Mouse (Mus musculus) heart, embryonic 13.5 days (tissue): Measurements from ENCODE around the gene Slc38a6. TPM values are rescaled to one million over a fixed set of nuclear protein-coding genes. Genes with fewer than 3 reads are reported as not detected.
A peak's percentile ranks its signal among the peaks of the same experiment; 100 is the strongest.

ENCODE experiments used
- ATAC-seq: fragments of 200-750 bp; cut with Nextera tagmentation; 2 replicates; pipeline ENCODE4 v1.8.0; 2017; ENCODE audit warnings: moderate TSS enrichment; ENCODE audit not compliant: insufficient number of reproducible peaks, low FRiP score, low TSS enrichment; ENCODE audit errors: extremely low read depth
- H3K27ac ChIP-seq: fragments of 300-500 bp; sonication (generic); replicated peaks from 2 replicates; pipeline ENCODE4 v1.5.1; 2015; ENCODE audit warnings: moderate library complexity, mild to moderate bottlenecking, inconsistent platforms
- H3K27me3 ChIP-seq: fragments of 300-500 bp; sonication (generic); replicated peaks from 2 replicates; pipeline ENCODE4 v1.6.1; 2015; ENCODE audit warnings: mild to moderate bottlenecking, inconsistent platforms
- H3K36me3 ChIP-seq: fragments of 300-500 bp; sonication (generic); 2 replicates; pipeline ENCODE4 v1.6.1; 2015; ENCODE audit warnings: mild to moderate bottlenecking, inconsistent platforms
- H3K4me1 ChIP-seq: fragments of 300-500 bp; sonication (generic); 2 replicates; pipeline ENCODE4 v1.6.1; 2015; ENCODE audit warnings: inconsistent platforms
- H3K4me2 ChIP-seq: fragments of 300-500 bp; sonication (generic); 2 replicates; pipeline ENCODE4 v1.6.1; 2015; ENCODE audit warnings: inconsistent platforms, mild to moderate bottlenecking, moderate library complexity
- H3K4me3 ChIP-seq: fragments of 300-500 bp; sonication (generic); 2 replicates; pipeline ENCODE4 v1.5.1; 2015; ENCODE audit warnings: moderate library complexity, mild to moderate bottlenecking, inconsistent platforms
- H3K9ac ChIP-seq: fragments of 300-500 bp; sonication (generic); 2 replicates; pipeline ENCODE4 v1.6.1; 2015; ENCODE audit warnings: inconsistent platforms, mild to moderate bottlenecking, moderate library complexity
- H3K9me3 ChIP-seq: fragments of 300-500 bp; sonication (generic); 2 replicates; pipeline ENCODE4 v1.6.1; 2016; ENCODE audit warnings: inconsistent platforms
- WGBS: fragments of 180-500 bp; shearing (Covaris S2); methylation state at CpG from one replicate; pipeline ENCODE4 v1.1.7; 2015; ENCODE audit warnings: mixed read lengths; 5-methylcytosine and 5-hydroxymethylcytosine counted together
- polyA plus RNA-seq: library from polyadenylated mRNA; unstranded; fragments of >200 nt; fragmentation: Nextera tagmentation; extraction: Ambion mirVana; gene quantifications from 2 replicates; pipeline ENCODE4 v1.2.1, GENCODE M21; 2015

Gene Slc38a6
- polyA plus RNA-seq, 1 experiment from 2014 or later: 4.1 TPM

DNA sequence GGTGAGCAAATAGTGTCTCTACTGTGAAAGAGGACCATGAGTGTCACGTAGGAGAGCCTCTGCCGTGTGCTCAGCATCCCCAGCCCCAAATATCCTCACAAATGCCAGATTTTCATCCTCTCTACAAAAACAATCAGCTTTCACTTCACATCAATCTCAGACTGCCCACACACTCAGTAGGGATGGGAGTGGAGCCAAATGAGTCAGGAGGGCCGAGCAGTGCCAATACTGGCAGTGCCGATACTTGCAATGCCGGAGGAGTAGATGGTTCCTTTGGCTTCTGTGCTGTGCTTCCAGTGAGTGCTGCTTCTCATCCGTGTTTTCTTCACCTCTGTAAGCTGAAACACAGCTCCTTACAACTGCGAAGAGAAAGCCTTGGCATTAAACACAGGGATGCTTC is 84.6 kb downstream of the Slc38a6 start:
- no peaks in the 10 kb centered on the region for H3K36me3 ChIP-seq
- no peaks in the 10 kb centered on the region for H3K9me3 ChIP-seq
- no peak overlapping the region for H3K4me3 ChIP-seq
- H3K9ac ChIP-seq: no peak overlapping the region
- H3K4me2 ChIP-seq: no peak overlapping the region
- no peak for ATAC-seq
- peaks cover 19% of the 10 kb centered on the region for H3K4me1 ChIP-seq
- H3K27me3 ChIP-seq: no peaks in the 10 kb centered on the region
- no peak overlapping the region for H3K27ac ChIP-seq
- WGBS: 75% methylated on average over 7 of the region's 7 CpGs

DNA sequence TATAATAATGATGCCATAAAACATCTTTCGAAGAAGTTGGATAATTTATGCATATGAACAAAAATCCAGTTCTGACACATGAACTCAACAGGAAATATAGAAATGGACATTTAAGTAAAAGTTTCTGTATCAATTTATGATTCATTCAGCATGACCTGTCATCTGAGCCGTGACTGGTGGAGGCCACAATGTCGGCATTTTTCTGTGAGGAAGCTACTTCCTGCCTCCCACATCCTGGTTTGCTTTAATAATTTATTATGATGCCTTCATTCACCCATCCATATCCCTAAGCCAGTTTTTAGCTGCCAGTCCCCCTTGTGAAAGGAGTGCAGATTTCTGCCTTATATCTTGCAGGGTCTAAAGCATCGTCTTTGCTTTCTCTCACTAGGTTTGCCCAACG is 91.4 kb downstream of the Slc38a6 start:
- Histone ChIP-seq H3K4me1 (peaks cover 39% of the 10 kb centered on the region), H3K36me3 (no peaks in the 10 kb centered on the region), H3K9ac (no peak overlapping the region), H3K9me3 (no peaks in the 10 kb centered on the region), H3K27me3 (no peaks in the 10 kb centered on the region), H3K4me3 (no peak overlapping the region), H3K27ac (no peak overlapping the region), H3K4me2 (no peak overlapping the region)
- no peak for ATAC-seq
- WGBS: 83% methylated on average over 5 of the region's 5 CpGs

DNA sequence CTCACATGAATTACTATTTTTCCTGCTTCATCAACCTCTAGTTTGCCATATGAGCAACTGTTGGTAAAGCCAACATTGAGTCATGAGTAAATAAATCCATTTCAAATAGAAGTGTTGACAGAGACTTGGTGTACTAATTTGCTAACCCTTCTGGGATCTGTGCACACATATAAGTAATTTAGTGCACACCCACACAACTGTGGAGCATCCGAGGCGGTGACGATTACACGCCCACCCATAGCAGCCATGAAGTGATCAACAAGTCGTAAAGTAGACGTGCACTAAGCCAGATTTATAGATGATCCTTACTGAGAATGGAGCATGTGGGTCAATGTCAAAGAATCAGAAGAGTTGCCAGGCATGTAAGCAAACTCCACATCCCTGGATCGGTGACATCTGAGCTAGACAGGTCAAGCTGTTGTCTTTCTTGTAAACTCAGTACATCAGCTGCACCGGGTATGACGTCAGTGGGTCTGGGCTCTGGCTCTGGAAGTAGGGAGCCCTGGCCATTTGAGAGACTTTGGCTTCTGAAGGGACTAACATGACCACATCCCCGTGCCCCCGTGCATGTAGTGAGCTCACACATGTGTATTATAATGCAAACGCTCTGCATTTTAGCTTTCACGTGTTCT is 92.3 kb downstream of the Slc38a6 start:
- H3K4me3 ChIP-seq: no peak overlapping the region
- no peak overlapping the region for H3K27ac ChIP-seq
- H3K27me3 ChIP-seq: no peaks in the 10 kb centered on the region

DNA sequence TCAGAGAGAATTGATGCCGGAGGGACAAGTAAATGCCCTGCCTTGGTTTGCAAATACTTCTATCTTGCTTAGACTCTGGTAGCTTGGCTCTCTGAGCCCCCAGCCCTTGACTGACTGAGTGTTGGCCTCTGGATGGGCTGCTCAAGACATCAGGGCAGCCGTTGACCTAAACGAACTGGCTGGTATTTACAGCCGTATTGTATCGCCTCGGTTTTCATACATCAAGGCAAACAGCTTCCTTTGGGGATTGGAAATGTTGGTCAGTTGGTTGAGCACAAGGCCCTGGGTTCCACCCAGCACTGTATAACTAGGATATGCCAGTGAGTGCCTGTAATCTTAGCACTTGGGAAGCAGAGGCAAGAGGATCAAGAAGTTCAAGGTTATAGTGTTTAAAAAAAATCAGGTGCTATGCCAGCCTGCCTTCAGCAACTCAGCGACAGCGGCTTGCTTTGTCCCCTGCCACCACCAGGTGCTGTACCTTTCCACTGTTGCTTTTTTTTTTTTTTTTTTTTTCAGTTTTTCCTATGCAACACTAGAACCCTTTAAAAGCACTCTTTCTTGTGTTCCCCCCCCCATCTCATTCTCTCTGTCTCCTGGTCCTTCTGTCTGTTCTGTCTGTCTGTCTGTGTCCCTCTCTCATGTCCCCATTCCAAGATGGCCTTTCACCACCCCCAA is 94.2 kb downstream of the Slc38a6 start:
- H3K36me3 ChIP-seq: no peaks in the 10 kb centered on the region
- H3K27me3 ChIP-seq: no peaks in the 10 kb centered on the region
- H3K4me3 ChIP-seq: no peak overlapping the region
- ATAC-seq: no peak
- H3K4me1 ChIP-seq: peaks cover 65% of the 10 kb centered on the region
- no peaks in the 10 kb centered on the region for H3K9me3 ChIP-seq
- no peak overlapping the region for H3K4me2 ChIP-seq
- WGBS: 76% methylated on average over 8 of the region's 8 CpGs
- H3K27ac ChIP-seq: peak overlapping the region; percentile 84
- H3K9ac ChIP-seq: no peak overlapping the region

More for the DNA sequence above, 92.3 kb downstream of the Slc38a6 start:
- H3K4me2 ChIP-seq: no peak overlapping the region
- peaks cover 47% of the 10 kb centered on the region for H3K4me1 ChIP-seq
- no peaks in the 10 kb centered on the region for H3K36me3 ChIP-seq
- 83% methylated on average over 13 of the region's 13 CpGs for WGBS
- no peak for ATAC-seq
- H3K9ac ChIP-seq: no peak overlapping the region
- no peaks in the 10 kb centered on the region for H3K9me3 ChIP-seq

DNA sequence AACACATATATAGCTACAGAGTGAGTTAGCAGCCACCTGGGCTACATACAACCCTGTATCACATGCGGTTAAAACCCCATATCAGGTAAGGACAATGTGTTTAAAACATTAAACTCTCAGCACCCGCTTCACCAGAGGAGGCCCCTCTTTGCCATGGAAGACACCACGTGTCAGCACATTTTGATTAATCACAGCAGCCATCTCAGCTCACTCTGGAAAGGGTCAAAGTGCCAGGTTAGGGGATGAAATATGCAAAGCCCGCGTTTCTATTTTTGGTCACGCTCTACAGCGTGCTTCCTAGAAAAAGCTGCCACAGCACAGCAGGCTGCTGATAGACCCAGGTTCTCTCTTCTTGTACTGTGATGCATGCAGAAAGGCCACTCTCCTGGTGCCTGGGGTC is 94.9 kb downstream of the Slc38a6 start:
- Histone ChIP-seq H3K27me3 (no peaks in the 10 kb centered on the region), H3K4me1 (peaks cover 67% of the 10 kb centered on the region), H3K4me2 (peak overlapping the region; percentile 25), H3K36me3 (no peaks in the 10 kb centered on the region), H3K9me3 (no peaks in the 10 kb centered on the region), H3K27ac (peak overlapping the region; percentile 84), H3K4me3 (no peak overlapping the region), H3K9ac (0 out of 2 replicates have a peak overlapping the region, but pooled peaks have one; percentile 47)
- ATAC-seq: no peak
- 21% methylated on average over 7 of the region's 7 CpGs for WGBS

DNA sequence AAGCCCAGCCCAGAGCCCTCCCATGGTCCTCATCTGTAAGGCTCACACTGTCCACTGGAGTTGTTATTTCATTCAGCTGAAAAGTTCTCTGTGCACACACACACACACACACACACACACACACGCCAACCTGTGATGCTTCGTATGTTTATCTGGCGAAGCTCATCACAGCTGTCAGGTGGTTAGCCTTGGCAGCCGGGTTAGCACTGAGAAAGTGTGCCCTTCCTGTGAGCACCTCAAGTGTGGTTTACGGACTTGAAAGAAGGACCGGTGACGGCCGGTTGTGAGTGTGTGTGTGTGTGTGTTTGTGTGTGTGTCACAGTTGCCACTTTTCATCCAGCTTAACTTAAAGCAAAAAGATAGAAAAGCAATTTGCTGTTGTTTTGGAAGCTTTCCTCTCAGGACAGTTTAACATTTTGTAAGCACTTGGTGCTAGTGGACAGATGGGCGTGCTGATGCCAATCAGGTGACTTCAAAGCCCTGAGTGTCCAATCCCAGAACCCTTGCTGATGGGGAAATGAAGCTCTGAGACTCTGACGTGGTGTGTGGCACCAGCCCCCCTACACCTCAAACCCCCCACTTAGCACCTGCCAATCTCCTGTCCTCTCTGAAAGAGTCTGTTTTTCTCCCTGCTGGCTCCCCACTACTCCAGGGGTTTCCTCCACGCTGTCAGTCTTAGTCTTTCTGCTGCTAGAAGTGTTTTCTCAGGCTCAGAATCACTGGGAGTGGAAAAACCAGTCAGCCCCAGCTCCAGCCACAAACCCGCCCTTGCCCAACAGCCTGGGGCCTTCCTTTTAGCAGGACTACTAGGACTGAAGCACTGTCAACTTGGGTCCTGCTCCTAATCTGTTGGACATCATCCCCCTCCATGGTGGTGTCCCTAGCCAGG is 96.0 kb downstream of the Slc38a6 start:
- Histone ChIP-seq H3K27me3 (no peaks in the 10 kb centered on the region), H3K4me2 (no peak overlapping the region), H3K4me3 (no peak overlapping the region), H3K36me3 (no peaks in the 10 kb centered on the region), H3K27ac (peak overlapping the region; percentile 84), H3K9ac (no peak overlapping the region; the same call in 1 of the 2 replicates), H3K4me1 (peaks cover 75% of the 10 kb centered on the region), H3K9me3 (no peaks in the 10 kb centered on the region)
- ATAC-seq: no peak
- 68% methylated on average over 12 of the region's 12 CpGs for WGBS

DNA sequence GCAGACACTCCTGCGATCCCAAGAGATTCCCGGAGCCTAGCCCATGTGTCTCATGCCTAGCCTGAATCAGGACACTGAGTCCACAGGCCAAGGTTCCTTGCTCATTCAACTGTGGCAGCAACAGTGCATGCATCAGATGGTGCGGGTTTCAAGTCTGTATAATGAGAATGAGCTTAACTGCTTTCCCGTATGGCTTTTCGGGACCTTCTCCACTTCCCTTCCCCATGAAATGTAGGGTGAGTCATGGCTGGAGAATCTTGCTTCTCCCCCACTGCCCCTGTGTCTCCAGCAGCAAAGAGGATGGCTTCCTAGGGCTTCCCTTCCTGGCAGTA is 96.6 kb downstream of the Slc38a6 start:
- peak overlapping the region; percentile 58 for H3K27ac ChIP-seq
- ATAC-seq: no peak
- H3K4me3 ChIP-seq: no peak overlapping the region
- no peaks in the 10 kb centered on the region for H3K36me3 ChIP-seq
- peaks cover 75% of the 10 kb centered on the region for H3K4me1 ChIP-seq
- no peaks in the 10 kb centered on the region for H3K9me3 ChIP-seq
- no peaks in the 10 kb centered on the region for H3K27me3 ChIP-seq
- 40% methylated on average over 5 of the region's 5 CpGs for WGBS
- H3K9ac ChIP-seq: no peak overlapping the region
- H3K4me2 ChIP-seq: no peak overlapping the region

DNA sequence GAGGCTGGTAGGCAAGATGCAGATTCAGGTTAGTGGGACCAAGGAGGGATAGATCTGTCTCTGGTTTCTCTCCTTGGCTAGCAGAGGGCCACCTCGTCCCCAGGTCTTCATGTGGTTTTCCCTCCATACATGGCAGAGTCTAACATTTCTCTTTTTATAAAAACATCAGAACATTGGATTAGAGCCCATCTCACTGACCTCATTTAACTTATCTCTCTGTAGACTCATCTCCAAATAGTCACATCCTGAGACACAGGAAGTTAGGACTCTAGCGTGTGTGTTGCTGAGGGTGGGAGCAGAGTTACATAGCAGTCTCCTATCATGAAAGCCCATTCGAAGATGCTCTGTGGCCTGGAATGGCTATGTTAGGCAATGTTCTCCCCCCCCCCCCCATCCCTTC is 97.3 kb downstream of the Slc38a6 start:
- WGBS: 42% methylated on average over 3 of the region's 3 CpGs
- no peak overlapping the region for H3K4me2 ChIP-seq
- H3K9ac ChIP-seq: no peak overlapping the region
- no peaks in the 10 kb centered on the region for H3K27me3 ChIP-seq
- H3K36me3 ChIP-seq: no peaks in the 10 kb centered on the region
- peaks cover 74% of the 10 kb centered on the region for H3K4me1 ChIP-seq
- H3K27ac ChIP-seq: peak overlapping the region; percentile 58
- H3K9me3 ChIP-seq: no peaks in the 10 kb centered on the region
- H3K4me3 ChIP-seq: no peak overlapping the region
- ATAC-seq: no peak

DNA sequence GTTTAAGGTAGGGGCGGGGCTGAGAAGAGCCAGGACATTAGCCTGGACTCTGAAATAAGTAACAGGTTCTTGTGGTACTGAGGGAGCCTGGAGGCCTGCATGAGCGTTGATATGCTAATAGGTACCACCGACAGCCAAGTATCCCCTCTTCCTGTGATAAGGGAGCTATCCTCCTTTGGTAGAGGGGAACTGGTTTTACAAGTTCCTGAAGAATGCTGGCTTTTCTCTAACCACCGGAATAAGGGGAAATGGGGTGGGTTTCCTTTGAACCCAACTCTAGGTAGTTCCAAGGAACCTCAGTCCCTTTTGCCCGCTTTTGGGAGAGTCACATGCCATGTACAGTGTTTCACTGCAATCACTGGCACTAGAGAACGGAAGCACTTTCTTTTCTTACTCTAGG is 98.2 kb downstream of the Slc38a6 start:
- ATAC-seq: no peak
- Histone ChIP-seq H3K4me2 (no peak overlapping the region), H3K27ac (no peak overlapping the region), H3K9me3 (no peaks in the 10 kb centered on the region), H3K36me3 (no peaks in the 10 kb centered on the region), H3K4me1 (peaks cover 72% of the 10 kb centered on the region), H3K4me3 (no peak overlapping the region), H3K9ac (no peak overlapping the region), H3K27me3 (no peaks in the 10 kb centered on the region)
- WGBS: 34% methylated on average over 6 of the region's 6 CpGs

DNA sequence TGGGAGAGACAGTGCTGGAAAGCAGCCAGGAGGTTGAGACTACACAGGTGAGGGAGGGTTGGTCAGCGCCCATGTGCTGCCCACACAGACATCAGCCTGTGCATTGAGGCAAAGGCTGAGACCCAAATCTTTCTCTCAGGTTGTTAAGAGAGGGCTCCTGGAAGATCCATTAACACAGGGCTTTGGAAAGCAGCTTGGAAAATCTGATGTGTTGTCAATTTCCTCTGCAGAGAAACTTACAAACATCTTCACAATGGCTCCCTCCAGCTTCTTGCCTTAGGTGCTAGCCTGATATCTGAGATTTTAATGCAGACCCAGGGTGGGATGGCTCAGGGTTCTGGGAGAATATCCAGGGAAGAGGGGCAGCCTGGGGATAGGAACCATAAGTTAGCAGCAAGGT is 105.9 kb downstream of the Slc38a6 start:
- Histone ChIP-seq H3K9me3 (no peaks in the 10 kb centered on the region), H3K36me3 (no peaks in the 10 kb centered on the region), H3K27me3 (no peaks in the 10 kb centered on the region), H3K4me1 (peaks cover 31% of the 10 kb centered on the region), H3K4me2 (no peak overlapping the region), H3K27ac (no peak overlapping the region), H3K9ac (no peak overlapping the region), H3K4me3 (no peak overlapping the region)
- no peak for ATAC-seq
- 86% methylated on average over 1 of the region's 1 CpGs for WGBS

DNA sequence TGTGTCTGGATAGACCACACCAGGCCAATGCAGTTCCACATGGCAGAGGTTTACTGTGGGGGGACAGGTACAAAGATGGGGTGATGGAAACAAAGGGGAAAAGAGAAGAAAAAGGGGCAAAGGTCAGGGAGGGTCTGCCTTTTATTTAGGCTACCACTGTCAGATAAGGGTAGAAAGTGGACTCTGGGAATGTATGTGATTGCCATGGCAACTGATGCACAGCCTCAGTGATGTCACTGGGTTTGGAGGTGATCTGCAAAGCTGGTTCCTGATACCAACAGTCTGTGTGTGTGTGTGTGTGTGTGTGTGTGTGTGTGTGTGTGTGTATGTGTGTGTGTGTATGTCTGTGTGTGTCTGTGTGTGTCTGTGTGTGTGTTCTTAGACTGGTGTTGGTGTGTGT is 106.4 kb downstream of the Slc38a6 start:
- H3K27me3 ChIP-seq: no peaks in the 10 kb centered on the region
- no peaks in the 10 kb centered on the region for H3K9me3 ChIP-seq
- peaks cover 31% of the 10 kb centered on the region for H3K4me1 ChIP-seq
- H3K36me3 ChIP-seq: no peaks in the 10 kb centered on the region
- no peak overlapping the region for H3K4me3 ChIP-seq
- H3K4me2 ChIP-seq: no peak overlapping the region
- no peak overlapping the region for H3K27ac ChIP-seq
- no peak overlapping the region for H3K9ac ChIP-seq
- no peak for ATAC-seq
